Mouse (Mus musculus) induced T-regulatory cell, adult 2 months (primary cell): Measurements from ENCODE around the gene Wdr4.

Source experiments
- DNase-seq: peaks from one replicate; pipeline ENCODE4 v3.0.0-alpha.2; 2012; ENCODE audit warnings: low read depth

The Wdr4 gene

DNA sequence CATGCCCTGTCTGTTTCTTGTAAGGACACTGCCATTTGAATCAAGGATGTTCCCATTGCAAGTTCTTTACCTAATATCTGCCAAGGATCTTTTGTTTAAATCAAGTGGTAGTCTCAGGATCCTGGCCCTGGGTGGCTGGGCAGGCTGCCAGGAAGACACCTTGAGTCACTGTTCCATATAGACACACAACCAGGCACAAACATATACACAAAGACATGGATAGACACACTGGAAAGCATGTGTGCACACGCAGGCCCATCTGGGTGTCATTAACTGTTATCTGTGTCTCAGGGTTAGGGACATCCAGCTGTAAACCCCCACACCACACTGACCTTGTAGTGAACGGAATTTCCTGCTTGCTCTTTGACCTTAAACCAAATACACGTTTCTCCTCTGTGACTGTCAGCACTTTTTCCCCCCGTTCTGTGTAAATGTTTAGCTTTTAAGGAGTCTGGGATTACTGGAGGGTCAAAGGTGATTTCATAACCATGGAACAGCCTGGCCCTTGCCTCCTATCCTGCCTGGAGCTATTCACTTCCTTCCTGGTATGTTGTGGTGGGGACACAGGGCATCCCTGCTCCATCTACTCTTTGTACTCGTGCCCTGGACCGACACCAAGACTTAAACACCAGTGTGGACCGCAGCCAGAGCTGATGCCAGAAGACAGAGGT lies 74.6 kb downstream of the Wdr4 start:
- no peak for DNase-seq
